Mouse (Mus musculus) ES-E14 (cell line): Measurements from ENCODE around the gene Ikbkg.

ENCODE experiments used
- CHD2 ChIP-seq: IDR thresholded peaks from 2 replicates; pipeline ENCODE4 v1.6.1; 2014; ENCODE audit warnings: mild to moderate bottlenecking, low read depth, low read length, inconsistent platforms
- HCFC1 ChIP-seq: IDR thresholded peaks from 2 replicates; pipeline ENCODE4 v1.6.1; 2012; ENCODE audit warnings: low read length, inconsistent platforms, borderline replicate concordance; ENCODE audit not compliant: insufficient read depth
- MAFK ChIP-seq: IDR thresholded peaks from 2 replicates; pipeline ENCODE4 v1.6.1; 2014; ENCODE audit warnings: mild to moderate bottlenecking, low read depth, low read length, inconsistent platforms; ENCODE audit not compliant: insufficient read depth
- ZC3H11A ChIP-seq: IDR thresholded peaks from 2 replicates; pipeline ENCODE4 v1.6.1; 2012; ENCODE audit warnings: low read depth, mild to moderate bottlenecking, inconsistent platforms, low read length, borderline replicate concordance
- ZNF384 ChIP-seq: IDR thresholded peaks from 2 replicates; pipeline ENCODE4 v1.6.1; 2012; ENCODE audit warnings: low read depth, low read length, inconsistent platforms

DNA sequence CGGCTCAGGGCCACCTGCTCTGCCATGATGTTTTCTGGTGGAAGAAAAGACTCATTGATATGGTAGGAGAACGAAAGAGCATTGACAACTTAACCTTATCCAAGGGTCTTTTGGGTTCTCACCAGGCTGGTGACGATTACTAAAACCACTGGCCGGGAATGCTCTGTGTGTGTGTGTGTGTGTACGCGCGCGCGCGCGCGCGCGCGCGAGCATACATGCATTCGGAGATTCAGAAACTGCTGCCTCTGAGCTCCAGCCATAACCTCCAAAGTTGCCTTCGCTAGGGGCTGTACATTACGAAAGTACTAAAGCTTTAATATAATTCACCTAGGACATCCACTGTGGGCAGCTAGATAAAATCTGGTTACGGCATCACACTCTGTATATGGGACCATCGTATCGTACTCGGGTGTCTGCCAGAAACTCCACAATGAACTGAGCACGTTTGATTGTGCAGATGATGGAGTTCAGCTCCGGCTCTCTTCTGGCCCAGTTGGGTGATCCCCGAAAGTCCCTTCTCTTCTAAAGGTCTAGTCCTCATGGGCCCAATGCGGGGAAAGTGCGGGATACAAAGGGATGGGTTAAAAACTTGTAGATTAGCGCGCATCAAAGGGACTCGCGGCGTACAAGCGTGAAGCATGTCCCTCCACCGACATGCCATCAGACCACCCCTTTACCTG lies 35.2 kb downstream of the Ikbkg start:
- TF ChIP-seq CHD2 (no peak), ZC3H11A (no peak), ZNF384 (no peak), HCFC1 (no peak), MAFK (no peak)
